Mouse (Mus musculus) cerebellum, adult 2 months (tissue): ENCODE measurements around the gene Qrich2. TPM values are rescaled to one million over a fixed set of nuclear protein-coding genes. Genes with fewer than 3 reads are reported as not detected.
"Not testable (repeated sequence)": the region's sequence is repeated elsewhere in the genome, so short reads cannot be mapped to it uniquely, and the experiment has no call there.

Source experiments
- DNase-seq, 2 experiments: peaks; one replicate each; pipeline ENCODE4 v3.0.0; 2021
- H3K27ac ChIP-seq: fragments of 200-500 bp; 2 replicates; pipeline ENCODE4 v1.5.1; 2012; ENCODE audit warnings: low read length, control low read depth, inconsistent platforms; ENCODE audit not compliant: insufficient read depth
- H3K27me3 ChIP-seq: fragments of 200-500 bp; 2 replicates; pipeline ENCODE4 v1.6.1; 2012; ENCODE audit warnings: inconsistent platforms, mild to moderate bottlenecking, low read length, moderate library complexity; ENCODE audit not compliant: control insufficient read depth, insufficient read depth
- H3K4me1 ChIP-seq: fragments of 200-500 bp; 2 replicates; pipeline ENCODE4 v1.6.1; 2011; ENCODE audit warnings: low read length; ENCODE audit not compliant: control insufficient read depth, insufficient read depth
- H3K4me3 ChIP-seq: fragments of 200-500 bp; replicated peaks from 2 replicates; pipeline ENCODE3; 2011; ENCODE audit warnings: mild to moderate bottlenecking, low read depth, low read length, control low read depth; ENCODE audit not compliant: insufficient read depth
- CTCF ChIP-seq: fragments of 200-500 bp; IDR thresholded peaks from 2 replicates; pipeline ENCODE4 v1.5.1; 2011; ENCODE audit warnings: low read depth, mild to moderate bottlenecking, control low read depth, low read length, moderate library complexity, borderline replicate concordance; ENCODE audit not compliant: insufficient read depth
- POLR2A ChIP-seq: fragments of 200-500 bp; IDR thresholded peaks from 2 replicates; pipeline ENCODE4 v1.6.1; 2011; ENCODE audit warnings: low read length, control low read depth, borderline replicate concordance; ENCODE audit not compliant: insufficient read depth
- WGBS: fragments of 180-500 bp; shearing (Covaris S2); methylation state at CpG from one replicate; pipeline ENCODE4 v1.1.7; 2018; 5-methylcytosine and 5-hydroxymethylcytosine counted together
- polyA plus RNA-seq: library from polyadenylated mRNA; depleted of rRNA; stranded (reverse); fragments of >200 nt; gene quantifications from 2 replicates; pipeline ENCODE4 v1.2.3, GENCODE M21; 2012

The Qrich2 gene
- polyA plus RNA-seq, 1 experiment, result 0.05 TPM

DNA sequence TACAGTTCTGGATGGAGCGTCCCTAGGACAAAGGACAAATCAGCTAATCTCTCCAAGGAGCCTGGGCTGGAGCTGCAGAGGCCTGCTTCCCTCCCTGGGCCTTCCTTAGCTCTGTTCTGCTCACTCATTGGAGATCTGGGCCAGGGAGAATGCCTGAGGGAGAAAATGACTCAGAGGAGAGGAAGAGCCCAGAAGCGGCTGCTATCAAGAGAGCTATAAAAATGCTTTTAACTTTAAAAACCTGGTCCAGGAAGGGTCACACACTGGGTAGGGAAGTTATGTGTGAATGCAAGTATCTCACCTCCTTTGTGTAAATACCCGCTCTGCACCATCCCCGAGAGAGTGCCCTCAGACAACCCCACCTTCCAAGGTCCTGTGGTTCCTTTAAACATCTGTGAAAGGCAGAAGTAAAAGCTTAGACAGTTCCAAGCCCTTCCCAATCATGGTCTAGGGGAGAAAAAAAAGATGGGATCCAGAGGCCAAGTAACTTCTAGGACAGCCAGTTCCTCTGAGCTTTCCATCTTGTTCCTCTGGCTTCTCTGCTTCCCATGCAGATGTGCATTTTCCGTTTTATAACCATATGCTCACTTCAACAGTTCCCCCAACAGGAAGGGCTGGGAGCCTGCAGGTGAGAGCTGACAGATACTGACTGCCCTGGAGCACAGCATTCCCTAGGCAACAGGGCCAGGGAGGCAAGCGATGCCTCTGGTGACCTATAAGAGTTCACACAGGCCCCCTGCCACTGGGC is 49.7 kb downstream of the Qrich2 start:
- WGBS, result 95% methylated on average over 6 of the region's 6 CpGs

GRCm38 (mm10) chr11:116413631-116414022 is 52.4 kb downstream of the Qrich2 start:
- Histone ChIP-seq H3K27ac (0 out of 2 replicates have a peak overlapping the region, but pooled peaks have one; percentile 55), H3K4me1 (peaks cover 8% of the 10 kb centered on the region; the same call in 1 of the 2 replicates), H3K27me3 (no peaks in the 10 kb centered on the region), H3K4me3 (peak overlapping the region; percentile 60)
- TF ChIP-seq CTCF (no peak), POLR2A (no peak)
- no peak for DNase-seq
- 79% methylated on average over 4 of the region's 4 CpGs for WGBS

More for the DNA sequence above, 49.7 kb downstream of the Qrich2 start:
- no peak overlapping the region for H3K27ac ChIP-seq
- TF ChIP-seq POLR2A, result no peak
- TF ChIP-seq CTCF, result no peak
- peaks cover 8% of the 10 kb centered on the region; the same call in 1 of the 2 replicates for H3K4me1 ChIP-seq
- no peaks in the 10 kb centered on the region; the same call in 1 of the 2 replicates for H3K27me3 ChIP-seq
- H3K4me3 ChIP-seq, result no peak overlapping the region
- DNase-seq, result no peak

DNA sequence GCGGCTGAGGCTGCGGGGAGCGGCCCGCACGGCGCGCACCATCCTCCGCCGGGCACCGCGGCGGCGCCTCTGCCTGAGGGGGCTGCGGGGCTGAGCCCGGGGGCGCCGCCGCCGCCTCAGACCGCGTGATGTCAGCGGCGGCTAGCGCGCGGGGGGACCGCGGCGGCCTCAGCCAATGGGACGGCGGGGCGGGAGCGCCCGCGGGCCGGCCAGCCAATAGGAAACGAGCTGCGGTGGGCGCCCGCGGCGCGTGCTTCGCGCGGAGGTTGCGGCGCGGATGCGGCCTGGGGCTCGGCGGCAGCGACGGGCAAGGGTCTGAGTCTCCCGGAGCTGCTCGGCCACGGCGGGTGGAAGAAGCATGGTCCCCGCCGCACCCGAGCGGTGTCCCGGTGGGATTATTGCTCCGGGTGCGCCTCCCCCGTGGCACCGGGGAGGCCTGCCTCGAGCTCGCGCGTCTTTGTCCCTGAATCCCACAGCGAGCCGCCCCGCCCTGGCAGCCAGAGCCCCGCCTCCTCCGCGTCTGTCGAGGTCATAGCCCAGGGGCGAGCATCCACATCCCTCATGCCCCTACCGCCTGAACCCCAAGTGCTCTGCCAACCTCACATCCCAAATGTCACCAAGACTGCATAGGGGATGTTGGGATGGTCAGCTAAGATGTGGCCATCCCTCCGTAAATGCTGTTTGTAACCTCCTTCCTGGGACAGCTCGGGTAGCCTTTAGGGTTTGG is 53.0 kb downstream of the Qrich2 start, which contains the start of gene Rnf157:
TSS of gene Rnf157 (minus strand) at position 129 of the 727 bp plus-strand sequence.
- Histone ChIP-seq H3K4me3 (peak within 1 kb of the TSS; percentile 63), H3K27me3 (no peaks in the 10 kb centered on the region), H3K27ac (0 out of 2 replicates have a peak within 1 kb of the TSS, but pooled peaks have one; percentile 55), H3K4me1 (peaks cover 8% of the 10 kb centered on the region; the same call in 1 of the 2 replicates)
- WGBS, result 2% methylated on average over 59 of the region's 82 CpGs
- TF ChIP-seq CTCF (no peak), POLR2A (0 out of 2 replicates have a peak, but pooled peaks have one; percentile 20)
- peak; percentile 79 to 83 for DNase-seq

- no peaks in the 10 kb centered on the region; the same call in 1 of the 2 replicates for H3K27me3 ChIP-seq
- TF ChIP-seq CTCF, result no peak
- TF ChIP-seq POLR2A, result no peak
- WGBS, result under 1% methylated on average over 74 of the region's 76 CpGs
- H3K4me1 ChIP-seq, result peaks cover 8% of the 10 kb centered on the region; the same call in 1 of the 2 replicates
- no peak overlapping the region for H3K27ac ChIP-seq
- peak overlapping the region; percentile 63 for H3K4me3 ChIP-seq
- DNase-seq, result peak; percentile 27 to 41
These were observed 53.8 kb downstream of the Qrich2 start for GRCm38 (mm10) chr11:116412028-116412827.

DNA sequence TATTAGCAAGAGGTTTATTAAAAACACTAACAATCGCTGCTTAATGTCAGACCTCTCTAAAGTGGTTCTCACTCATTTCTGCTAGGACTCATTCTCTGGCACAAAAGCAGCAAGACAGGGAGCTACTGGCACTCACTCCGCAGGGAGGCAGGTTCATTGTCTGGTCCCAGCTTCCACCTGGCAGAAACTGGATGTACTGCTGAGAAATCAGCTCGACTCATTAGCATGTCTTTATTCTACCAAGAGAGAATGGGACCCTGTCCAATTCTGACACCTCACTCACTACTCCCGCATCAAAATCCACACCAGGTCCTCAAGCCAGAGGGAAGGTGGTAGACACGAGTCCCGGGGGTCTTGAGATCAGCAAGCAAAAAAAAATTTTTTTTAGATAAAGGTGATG is 54.5 kb downstream of the Qrich2 start:
- no peaks in the 10 kb centered on the region; the same call in 1 of the 2 replicates for H3K27me3 ChIP-seq
- peak; percentile 62 to 85 for DNase-seq
- 2% methylated on average over 6 of the region's 6 CpGs for WGBS
- peak overlapping the region; percentile 63 for H3K4me3 ChIP-seq
- TF ChIP-seq POLR2A (no peak), CTCF (no peak)
- H3K4me1 ChIP-seq, result peaks cover 8% of the 10 kb centered on the region; the same call in 1 of the 2 replicates
- no peak overlapping the region for H3K27ac ChIP-seq

DNA sequence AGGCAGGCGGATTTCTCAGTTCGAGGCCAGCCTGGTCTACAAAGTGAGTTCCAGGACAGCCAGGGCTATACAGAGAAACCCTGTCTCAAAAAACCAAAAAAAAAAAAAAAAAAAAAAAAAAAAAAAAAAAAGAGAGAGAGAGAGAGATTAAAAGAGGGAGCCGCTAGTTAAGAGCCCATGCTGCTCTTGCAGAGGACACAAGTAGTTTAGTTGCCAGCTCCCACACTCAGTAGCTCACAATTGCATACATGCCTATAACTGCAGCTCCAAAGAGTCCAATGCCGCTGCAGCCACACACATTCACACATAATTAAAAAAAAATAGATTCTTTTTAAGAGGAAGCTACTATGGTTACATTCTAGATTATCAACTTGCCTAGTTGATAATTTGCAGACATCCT is 55.6 kb downstream of the Qrich2 start:
- not testable (repeated sequence) for H3K27me3 ChIP-seq, H3K27ac ChIP-seq, DNase-seq, H3K4me3 ChIP-seq, H3K4me1 ChIP-seq
- 91% methylated on average over 4 of the region's 4 CpGs for WGBS

GRCm38 (mm10) chr11:116409008-116409407 is 57.0 kb downstream of the Qrich2 start:
- no peak overlapping the region for H3K4me3 ChIP-seq
- peaks cover 8% of the 10 kb centered on the region; the same call in 1 of the 2 replicates for H3K4me1 ChIP-seq
- WGBS, result 98% methylated on average over 3 of the region's 3 CpGs
- no peaks in the 10 kb centered on the region; the same call in 1 of the 2 replicates for H3K27me3 ChIP-seq
- TF ChIP-seq POLR2A (no peak), CTCF (no peak)
- no peak overlapping the region for H3K27ac ChIP-seq
- no peak for DNase-seq

GRCm38 (mm10) chr11:116406231-116406728 is 59.8 kb downstream of the Qrich2 start:
- H3K4me1 ChIP-seq, result no peaks in the 10 kb centered on the region
- H3K27ac ChIP-seq, result no peak overlapping the region
- H3K27me3 ChIP-seq, result no peaks in the 10 kb centered on the region; the same call in 1 of the 2 replicates
- no peak overlapping the region for H3K4me3 ChIP-seq
- no peak for DNase-seq
- 98% methylated on average over 16 of the region's 16 CpGs for WGBS
- no peak for TF ChIP-seq CTCF
- TF ChIP-seq POLR2A, result no peak
